Mouse (Mus musculus): ENCODE measurements around the gene Epc2. TPM values are rescaled to one million over a fixed set of nuclear protein-coding genes. Genes with fewer than 3 reads are reported as not detected.

Gene Epc2
- 10 to 100 TPM; 48.5 to 49.4 TPM for total RNA-seq (2021)

DNA sequence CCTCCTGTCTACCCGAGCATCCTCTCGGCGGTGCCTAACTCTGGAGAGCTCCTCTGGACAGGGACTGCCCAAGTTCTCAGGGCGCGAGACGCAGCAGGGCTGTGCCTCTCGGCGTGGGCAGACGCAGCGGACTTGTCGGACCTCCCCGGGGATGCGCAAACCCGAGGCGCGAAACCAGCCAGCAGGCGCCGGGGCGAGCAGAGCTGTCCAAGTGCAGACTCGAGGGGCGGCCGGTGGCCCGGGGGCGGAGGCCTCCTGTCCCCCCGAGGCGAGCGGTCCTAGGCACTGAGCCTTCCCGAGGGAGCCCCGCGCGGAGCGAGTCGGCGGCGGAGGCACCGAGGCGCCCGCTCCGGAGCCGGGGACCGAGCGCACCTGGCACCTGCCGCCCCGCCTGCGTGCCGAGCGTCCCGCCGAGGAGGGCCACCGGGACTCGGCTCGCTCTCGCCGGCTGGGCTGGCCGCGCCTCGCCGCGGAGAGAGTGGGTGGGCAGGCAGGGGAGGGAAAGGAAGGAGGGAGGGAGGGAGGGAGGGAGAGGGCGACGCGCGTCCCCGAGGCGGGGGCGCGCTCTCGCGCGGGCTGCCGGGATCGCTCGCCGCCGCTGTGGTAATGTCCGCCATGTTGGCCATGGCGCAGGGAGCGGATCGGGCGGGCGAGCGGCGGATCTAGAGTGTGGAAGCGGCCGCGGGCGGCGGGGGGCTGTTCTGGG is at the start of gene Epc2:
Epc2 (plus strand) TSS at position 556 of the 706 bp plus-strand sequence.
- DNase-seq (ENCODE audit: extremely low spot score in 1 of 2, low spot score in 1 of 2), result peak; percentile 75 to 80

DNA sequence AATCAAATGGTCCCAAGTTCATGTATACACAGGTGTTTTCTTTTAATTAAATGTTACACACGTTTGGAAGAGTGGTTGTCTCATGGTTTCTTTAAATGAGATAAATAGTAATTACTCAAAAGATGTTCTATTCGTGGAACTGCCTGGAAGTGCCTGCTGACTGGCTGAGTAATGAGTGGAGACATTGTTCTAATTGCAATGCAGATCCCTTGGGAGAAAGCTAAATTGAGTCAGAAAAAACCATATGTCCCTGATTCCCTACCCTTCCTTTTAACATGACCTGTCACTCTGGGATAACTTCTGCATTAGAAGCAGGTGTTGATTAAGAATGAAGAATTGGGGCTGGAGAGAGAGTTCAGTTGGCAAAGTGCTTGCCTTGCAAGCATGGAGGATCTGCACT is 45.3 kb upstream of the Epc2 start:
- no peak for DNase-seq (ENCODE audit: extremely low spot score in 1 of 2, low spot score in 1 of 2)

DNA sequence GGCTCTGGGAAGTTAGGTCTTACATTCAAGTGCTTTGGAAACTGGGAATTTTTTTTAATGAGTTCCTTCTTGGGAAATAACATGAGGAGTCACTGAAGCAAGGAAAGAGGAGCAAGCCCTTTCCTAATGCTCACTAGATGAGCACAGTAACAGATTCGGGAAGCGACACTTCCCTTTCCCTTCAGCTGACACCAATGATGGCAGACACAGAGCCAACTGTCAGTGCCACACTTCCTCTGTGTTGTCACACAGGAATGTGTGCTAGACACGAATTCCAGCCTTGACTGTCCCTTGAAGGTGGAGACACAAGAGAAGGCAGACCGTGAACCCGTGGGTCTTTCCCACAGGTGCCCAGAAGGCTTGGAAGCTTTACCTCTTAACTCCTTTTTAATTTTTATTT is 39.6 kb upstream of the Epc2 start:
- DNase-seq (ENCODE audit: extremely low spot score in 1 of 2, low spot score in 1 of 2), result no peak

DNA sequence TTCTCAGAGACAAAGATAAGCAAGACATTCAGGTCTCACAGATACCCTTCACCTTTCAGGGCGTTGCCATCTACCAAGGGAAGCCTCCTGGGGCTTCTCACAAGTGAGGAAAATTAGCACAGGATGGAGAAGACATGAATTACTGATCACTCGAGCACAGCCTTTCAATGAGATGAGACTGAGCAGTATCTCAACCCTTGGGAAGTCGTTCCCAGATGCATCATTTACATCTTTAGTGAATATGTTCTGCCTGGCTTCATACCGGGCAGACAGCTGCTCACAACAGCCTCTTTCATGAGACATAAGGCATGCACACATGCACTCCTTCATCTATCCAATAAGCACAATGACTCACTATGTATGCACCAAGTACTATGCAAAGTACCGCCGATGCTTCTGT is 38.7 kb upstream of the Epc2 start:
- no peak for DNase-seq (ENCODE audit: extremely low spot score in 1 of 2, low spot score in 1 of 2)

DNA sequence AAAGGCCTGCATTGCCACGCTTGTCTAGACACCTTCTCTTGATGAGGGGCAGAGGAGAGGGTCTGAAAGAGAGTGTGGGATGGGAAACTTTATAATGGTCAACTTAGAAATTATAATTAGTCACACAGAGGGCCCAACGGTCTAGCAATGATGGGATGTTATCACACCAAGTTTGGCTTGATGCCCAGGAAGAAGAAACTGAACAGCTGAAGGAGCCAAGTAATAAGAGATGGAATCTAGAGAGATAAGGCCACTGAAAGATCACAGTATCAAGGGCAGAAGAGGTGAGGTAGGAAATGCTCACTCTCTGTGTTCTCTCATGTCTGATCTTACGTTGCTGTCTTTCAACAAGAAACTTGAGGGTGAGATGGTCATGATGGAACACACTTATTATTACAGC is 35.4 kb upstream of the Epc2 start:
- DNase-seq (ENCODE audit: extremely low spot score in 1 of 2, low spot score in 1 of 2), result no peak

DNA sequence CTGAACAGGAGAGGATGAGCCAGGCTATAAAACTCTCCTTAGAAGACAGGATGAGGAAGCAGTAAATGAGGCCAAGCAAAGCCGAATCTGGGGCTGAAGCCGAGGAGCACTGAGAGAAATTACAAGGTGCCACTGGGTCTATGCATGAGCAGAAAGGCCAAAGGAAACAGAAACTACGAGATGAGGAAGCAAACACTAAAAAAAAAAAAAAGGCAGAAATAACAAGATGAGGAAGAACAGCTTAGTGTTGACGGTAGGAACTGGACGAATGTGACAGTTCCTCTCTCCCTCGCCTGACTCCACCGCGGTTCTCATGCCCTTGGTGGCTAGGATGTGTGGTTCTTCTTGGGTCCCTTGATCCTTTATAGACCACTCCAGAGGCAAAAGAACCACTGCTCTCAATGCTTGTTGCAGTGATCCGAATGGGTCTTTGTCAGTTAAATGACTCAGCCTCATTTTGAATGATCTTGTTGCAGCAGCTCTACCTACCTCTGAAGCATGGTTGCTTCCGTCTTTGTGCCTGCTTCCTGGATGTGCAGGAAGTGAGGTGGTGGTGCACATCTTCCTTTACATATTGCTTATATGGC is 34.2 kb upstream of the Epc2 start:
- DNase-seq (ENCODE audit: extremely low spot score in 1 of 2, low spot score in 1 of 2), result no peak

DNA sequence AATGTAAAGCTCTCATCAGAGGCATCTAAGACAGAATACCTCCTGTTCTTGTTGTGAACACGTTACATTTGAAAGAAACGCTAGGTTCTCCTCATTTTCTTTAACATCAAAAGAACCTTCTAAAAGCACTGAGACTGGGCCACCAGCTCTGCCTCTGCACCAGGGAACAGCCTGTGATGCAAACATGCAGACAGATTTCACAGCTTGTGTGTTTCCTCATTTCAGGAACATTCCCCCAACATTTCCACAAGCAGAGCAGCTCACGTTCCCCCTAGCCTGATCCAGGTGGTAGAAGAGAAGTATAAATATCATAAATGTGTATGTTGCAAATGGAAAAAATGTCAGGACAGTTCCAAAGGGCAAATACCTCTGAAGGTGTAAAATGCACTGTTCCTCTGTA is 30.9 kb upstream of the Epc2 start:
- DNase-seq (ENCODE audit: extremely low spot score in 1 of 2, low spot score in 1 of 2), result no peak

DNA sequence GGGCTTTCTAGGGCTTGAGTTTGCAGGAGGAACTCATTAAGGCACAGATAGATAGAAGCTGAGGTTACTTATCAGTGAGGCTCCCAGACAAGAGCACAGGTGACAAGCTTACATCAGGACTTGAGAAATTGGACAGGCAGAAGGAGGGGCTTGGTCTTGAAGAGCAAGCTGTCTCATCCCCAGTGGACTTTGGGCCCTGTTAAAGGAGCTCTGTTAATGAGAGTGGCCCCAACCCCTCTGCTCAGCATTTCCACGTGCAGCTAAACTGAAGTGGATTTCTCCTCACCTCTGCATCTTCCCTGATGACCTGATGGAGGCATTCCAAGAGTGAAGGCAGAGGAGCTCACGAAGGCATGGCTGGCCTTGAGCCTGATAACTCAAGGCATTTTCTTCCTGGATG is 27.4 kb upstream of the Epc2 start:
- DNase-seq (ENCODE audit: extremely low spot score in 1 of 2, low spot score in 1 of 2), result no peak

DNA sequence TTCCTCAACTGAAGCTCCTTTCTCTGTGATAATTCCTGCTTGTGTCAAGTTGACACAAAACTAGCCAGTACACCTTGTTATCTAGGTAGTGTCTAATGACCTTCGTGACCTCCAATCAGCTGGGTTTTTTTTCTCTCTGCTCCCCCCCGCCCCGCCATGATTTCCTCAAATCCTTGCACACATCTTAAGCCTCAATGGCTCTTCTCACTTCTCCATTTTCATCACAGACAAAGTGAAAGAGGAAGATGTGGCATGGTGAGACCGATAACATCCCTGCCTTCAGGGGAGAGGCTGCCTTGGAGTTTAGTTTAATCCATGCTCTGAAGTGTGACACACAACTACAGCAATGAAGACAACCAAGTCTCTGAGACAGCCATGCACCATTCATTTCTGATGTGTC is 26.5 kb upstream of the Epc2 start:
- DNase-seq (ENCODE audit: extremely low spot score in 1 of 2, low spot score in 1 of 2), result no peak

DNA sequence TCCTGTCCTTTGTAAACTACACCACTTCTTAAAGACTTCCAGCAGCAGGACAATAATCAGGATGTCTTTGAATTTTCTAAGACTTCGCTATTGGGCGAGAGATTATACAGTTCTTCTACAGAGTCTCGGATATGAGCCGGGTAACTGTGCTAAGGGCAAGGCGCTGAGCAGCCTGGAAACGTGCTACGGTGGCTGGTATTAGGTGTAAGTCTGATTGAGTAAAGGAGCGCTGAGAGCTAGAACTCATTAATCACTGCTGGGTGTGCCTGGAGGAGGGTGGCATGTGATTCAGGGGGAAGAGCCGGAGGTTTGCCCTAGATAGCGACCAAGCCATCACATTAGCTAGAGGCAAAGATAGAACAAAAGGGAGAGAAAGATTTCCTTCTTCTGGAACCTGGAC is 25.1 kb upstream of the Epc2 start:
- no peak for DNase-seq (ENCODE audit: extremely low spot score in 1 of 2, low spot score in 1 of 2)

DNA sequence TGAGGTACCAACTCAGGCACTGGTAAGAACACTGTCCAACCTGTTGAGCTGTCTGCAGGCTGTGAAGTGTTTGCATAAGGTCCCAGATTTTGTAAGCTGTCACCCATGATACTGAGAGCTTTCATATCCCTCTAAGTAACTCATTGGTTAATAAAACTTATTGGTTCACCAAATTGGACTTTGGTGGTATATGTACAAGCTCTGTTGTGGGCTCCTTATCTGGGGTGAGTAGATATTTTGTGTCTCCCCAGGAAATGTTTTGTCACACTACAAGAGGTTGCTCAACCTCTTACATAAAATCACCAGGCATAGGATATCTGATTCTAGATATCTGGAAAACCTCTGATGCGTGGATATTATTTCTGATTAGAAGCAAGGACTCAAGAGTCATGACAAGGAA is 20.3 kb upstream of the Epc2 start:
- DNase-seq (ENCODE audit: extremely low spot score in 1 of 2, low spot score in 1 of 2), result no peak

DNA sequence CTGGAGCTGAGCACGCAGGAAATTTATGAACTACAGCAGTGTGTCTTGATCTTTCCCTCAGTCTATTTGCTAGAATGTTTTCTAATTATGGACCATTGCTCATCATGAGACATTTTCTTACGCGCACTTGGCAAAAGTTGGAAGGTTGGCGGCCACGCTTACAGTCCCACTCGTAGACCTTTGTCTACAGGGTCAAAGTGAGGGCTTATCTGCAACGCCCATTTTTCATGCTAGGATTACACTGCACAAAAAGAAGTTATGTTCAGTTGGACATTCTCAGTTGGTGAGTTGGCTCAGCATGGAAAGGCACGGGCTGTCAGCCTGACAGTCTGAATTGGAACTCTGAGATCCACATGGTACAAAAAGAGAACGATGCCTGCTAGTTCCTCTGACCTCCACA is 18.1 kb upstream of the Epc2 start:
- DNase-seq (ENCODE audit: extremely low spot score in 1 of 2, low spot score in 1 of 2), result no peak

DNA sequence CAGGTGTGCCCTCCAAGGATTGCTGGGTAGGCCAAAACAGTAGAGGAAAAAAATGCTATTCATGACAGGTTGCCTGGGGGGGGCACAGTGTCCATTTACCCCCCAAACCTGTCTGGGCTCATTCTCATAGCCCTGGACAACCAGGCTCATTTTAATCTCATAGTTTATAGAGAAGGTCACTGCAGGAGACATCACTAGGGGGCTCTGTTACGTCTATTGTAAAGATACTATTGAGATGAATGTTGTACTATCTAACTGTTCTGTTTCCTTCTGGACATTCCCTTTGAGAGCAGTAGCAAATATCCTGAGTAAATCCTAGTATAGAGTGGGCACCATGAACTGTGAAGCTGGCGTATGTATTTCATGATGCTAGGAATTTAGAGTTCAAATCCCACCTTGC is 5.0 kb upstream of the Epc2 start:
- no peak for DNase-seq (ENCODE audit: extremely low spot score in 1 of 2, low spot score in 1 of 2)

DNA sequence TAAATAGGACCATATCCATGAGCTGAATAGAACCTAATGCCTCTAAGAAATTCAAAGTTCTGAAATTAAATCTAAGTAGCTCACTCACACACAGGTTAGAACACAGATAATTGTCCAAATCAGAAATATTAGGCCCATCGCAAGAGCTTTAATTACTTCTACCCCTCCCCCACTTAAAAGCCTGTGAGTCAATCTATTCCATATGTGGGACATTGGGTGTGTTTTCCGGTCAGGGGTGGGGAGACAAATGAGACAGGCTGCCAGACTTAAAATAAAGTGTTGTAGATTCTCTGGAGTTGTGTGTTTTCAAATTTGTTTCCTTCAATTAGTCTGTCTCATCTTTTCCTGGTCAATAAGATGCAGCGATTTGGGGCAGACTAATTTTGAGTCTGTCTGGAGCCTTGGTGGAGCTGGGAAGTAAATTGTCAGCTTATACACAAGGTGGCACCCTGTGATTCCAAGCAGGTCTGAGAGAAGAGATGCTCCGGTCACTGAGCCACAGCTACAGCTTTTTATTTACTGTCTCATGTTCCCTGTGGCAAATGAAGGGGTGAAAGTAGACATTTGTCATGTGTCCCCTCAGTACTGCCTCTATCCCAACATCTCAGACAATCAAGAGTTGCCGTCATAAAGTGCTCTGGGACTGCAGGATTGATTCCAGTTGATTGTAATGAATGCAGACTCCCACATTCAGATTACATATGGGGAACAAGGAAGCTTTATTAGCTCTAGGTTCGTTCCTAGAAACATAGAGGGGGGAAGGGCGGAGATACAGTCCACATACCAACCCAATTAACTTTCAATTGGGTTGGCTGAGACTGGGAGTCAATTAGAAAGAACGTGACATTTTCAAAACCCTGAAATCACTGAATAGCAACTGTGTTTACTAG is 3.5 kb upstream of the Epc2 start:
- DNase-seq (ENCODE audit: extremely low spot score in 1 of 2, low spot score in 1 of 2), result no peak

DNA sequence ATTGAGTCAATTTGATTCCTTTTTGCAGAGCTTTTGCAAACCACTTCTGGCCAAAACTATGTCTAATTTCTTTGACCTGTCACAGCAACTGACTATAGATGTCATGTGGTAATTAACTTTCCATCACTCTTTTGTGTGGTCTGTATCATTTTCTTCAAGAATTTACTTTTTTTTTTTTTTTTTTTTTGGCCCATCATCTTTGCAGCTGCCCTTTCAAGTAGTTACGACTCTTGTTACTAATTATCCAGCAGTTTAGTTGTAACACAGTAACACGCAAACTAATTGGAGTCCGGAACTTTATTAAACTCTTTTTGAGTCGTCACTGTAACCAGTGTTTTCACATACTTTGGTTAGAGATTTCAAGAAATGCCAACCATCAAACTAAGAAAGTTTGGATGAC is 819 bp upstream of the Epc2 start:
- DNase-seq (ENCODE audit: extremely low spot score in 1 of 2, low spot score in 1 of 2), result no peak

DNA sequence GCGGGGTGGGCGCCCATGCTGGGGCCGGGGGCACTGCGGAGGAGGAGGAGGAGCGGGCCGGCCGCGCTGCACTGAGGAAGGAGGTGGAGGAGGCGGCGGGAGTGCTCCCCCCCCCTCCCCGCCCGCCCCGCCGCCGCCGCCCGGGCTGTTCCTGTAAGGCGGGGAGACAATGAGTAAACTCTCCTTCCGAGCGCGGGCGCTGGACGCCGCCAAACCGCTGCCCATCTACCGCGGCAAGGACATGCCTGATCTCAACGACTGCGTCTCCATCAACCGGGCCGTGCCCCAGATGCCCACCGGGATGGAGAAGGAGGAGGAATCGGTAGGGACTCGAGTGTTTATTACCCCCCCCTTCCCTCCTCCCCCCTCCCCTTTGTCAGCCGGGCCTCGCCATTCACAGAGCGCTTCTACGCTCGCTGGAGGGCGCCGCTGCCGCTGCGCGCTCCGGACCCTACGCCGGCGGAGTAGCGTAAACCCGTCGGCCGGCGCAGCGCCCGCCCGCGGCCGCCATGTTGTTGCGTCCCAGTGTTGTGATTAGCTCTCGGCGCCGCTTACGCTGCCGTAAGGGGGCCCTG is 438 bp downstream of the Epc2 start:
- peak; percentile 89 to 98 for DNase-seq (ENCODE audit: extremely low spot score in 1 of 2, low spot score in 1 of 2)

DNA sequence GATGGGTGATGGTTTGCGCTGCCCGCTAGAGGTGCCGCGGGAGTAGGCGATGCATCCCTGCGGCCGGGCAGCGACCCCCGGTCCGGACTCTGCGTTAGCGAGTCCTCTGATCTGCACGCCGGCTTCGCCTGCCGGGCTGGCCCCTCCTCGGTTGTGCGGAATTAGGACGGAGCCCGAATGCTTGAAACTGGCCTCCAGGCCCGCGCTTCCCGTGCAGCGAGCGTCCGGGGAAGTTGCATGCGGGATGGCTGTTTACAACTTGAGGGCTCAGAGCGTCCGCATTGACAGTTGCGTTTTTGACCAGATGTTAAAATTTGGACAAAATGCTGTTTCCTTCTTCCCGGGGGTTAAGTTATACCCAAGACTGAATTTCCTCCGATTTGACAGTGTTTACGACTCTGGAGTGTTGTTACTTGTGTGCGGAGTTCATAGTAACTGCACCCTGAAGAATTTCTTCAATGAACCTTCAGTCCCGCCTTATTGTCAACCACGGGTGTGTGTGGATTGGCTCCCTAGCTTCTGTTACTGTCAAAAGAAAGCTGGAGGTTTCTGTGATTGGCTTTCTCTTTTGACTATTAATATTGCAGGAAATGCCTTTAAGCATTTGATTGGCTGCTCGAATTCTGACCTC is 1.3 kb downstream of the Epc2 start:
- DNase-seq (ENCODE audit: extremely low spot score in 1 of 2, low spot score in 1 of 2), result peak; percentile 20 to 26

DNA sequence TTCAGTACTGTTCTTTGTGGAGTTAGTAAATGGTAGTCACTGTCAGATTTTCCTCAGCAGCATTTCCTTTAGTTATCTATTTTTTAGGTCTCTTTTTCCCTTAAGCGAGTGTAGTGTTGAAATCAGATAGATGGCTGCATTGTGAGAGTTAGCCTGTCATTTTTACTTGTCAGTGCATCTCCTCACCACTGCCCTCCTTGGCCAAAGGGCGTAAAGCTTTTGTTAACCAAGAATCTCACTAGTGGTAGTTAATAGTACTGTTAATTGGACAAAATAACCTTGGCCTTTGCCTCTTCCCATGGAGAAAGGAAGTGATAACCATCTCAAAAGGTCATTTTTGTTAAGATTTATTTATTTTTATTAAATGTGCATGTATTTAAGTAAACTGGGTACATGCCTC is 6.5 kb downstream of the Epc2 start:
- DNase-seq (ENCODE audit: extremely low spot score in 1 of 2, low spot score in 1 of 2), result no peak

DNA sequence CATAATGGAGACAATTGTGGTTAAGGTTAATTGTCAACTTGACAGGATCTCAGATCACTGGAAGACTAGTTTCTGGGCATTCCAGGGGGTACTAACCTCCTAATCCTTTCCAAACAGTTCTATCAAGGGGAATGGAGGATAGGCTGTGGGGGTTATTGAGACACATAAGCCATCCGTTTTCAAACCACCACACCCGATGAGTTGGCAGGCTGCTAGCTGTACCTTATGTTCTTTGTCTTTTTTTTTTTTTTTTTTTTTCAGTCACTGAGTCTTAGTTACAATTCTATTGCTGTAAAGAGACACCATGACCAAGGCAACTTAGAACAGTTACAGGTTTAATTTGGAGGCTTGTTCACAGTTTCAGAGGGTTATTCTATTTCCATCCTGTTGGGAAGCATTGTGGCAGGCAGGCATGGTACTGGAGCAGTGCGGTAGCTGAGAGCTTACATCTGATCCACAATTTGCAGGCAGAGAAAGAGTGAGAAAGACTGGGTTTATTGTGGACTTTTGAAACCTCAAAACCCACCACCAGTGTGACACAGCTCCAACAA is 14.5 kb downstream of the Epc2 start:
- no peak for DNase-seq (ENCODE audit: extremely low spot score in 1 of 2, low spot score in 1 of 2)

DNA sequence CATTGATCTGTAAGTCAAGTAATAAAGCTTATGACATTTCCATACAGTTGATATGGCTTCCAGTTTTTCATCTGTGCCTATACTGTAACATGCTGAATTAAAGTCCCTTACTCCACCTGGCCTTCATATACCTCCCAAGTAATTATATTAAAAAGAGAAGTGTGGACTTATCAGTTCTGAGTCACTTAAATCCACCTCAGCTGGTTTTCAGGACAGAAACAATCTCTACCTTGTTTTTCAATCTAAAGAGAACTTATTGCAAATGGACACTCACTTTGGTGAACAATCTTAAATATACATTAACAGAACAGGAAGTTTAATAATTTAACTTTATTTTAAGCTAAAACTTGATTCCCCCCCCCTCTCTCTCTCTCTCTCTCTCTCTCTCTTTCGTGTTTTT is 15.8 kb downstream of the Epc2 start:
- no peak for DNase-seq (ENCODE audit: extremely low spot score in 1 of 2, low spot score in 1 of 2)

DNA sequence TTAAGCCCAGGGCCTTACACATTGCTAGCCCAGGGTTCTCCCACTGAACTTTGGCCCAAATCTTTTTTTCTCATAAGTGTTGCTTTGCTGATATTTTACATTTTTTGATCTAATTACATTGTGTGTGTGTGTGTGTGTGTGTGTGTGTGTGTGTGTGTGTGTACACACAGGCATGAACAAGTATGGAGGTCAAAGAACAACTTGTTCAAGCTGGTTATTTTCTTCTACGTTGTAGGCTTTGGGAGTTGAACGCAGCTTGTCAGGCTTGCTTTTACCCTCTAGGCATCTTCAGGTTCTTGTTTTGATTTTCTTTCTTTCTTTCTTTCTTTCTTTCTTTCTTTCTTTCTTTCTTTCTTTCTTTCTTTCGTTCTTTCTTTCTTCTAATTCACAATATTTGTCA is 19.9 kb downstream of the Epc2 start:
- DNase-seq (ENCODE audit: extremely low spot score in 1 of 2, low spot score in 1 of 2), result no peak
